Mouse (Mus musculus): ENCODE results near the gene Palld. TPM values are rescaled to one million over a fixed set of nuclear protein-coding genes. Genes with fewer than 3 reads are reported as not detected.

The Palld gene
- polyA plus RNA-seq, 1 experiment from 2014 or later: 17.3 TPM

DNA sequence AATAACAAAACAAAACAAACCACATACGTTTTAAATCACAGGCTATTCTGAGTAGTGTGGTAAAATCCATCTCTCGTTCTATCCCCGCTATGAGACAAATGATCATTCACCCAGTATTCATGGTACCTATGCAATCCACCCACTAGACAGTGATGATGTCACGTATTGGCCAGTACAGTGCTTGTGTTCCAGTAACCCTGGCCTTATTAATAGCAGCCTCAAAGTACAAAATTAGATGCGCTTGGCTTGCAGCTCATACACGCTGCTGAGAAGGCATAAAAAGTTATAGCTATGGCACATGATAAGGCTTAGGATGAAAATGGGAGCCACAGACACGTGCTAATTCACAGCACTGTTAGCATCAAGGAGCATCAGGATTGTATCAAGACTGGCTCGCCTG, 58.7 kb downstream of the Palld start:
- Histone ChIP-seq H3K27ac (ENCODE audit: low read depth, low read length) (no peak overlapping the region), H3K36me3 (ENCODE audit: control insufficient read depth, insufficient read depth, low read length) (no peaks in the 10 kb centered on the region), H3K9ac (ENCODE audit: low read depth, low read length) (no peak overlapping the region), H3K4me2 (ENCODE audit: low read length) (no peak overlapping the region), H3K9me3 (ENCODE audit: control insufficient read depth, low read length) (no peaks in the 10 kb centered on the region), H3K27me3 (replicated peaks; ENCODE audit: control insufficient read depth, insufficient read depth, low read length) (no peaks in the 10 kb centered on the region), H3K4me3 (ENCODE audit: low read length) (no peak overlapping the region), H3K4me1 (ENCODE audit: control insufficient read depth, insufficient read depth, low read depth, low read length) (no peaks in the 10 kb centered on the region)
- 83% methylated on average over 8 of the region's 8 CpGs for WGBS
- no peak for ATAC-seq

DNA sequence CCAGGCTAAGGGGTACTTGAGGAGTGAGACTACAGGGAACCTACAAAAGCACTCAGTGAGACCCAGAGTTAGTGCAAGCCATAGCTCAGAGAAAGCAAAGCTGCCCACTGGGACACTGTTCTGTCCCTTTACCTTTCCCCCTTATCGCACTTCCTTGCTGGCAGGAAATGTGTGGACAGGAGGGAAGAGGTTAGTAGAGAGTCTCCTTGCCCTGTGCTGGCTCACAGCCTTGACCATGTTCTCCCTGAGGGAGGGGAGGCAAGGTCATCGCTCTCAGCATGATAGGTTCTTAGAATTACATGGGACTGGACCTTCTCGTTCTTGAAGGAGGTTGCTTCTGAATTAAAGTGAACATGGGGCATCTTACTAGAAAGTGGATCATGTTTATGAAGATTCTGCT, 69.3 kb downstream of the Palld start:
- 90% methylated on average over 3 of the region's 3 CpGs for WGBS
- Histone ChIP-seq H3K4me2 (ENCODE audit: low read length) (no peak overlapping the region), H3K4me1 (ENCODE audit: control insufficient read depth, insufficient read depth, low read depth, low read length) (no peaks in the 10 kb centered on the region), H3K27me3 (replicated peaks; ENCODE audit: control insufficient read depth, insufficient read depth, low read length) (no peaks in the 10 kb centered on the region), H3K9me3 (ENCODE audit: control insufficient read depth, low read length) (no peaks in the 10 kb centered on the region), H3K9ac (ENCODE audit: low read depth, low read length) (no peak overlapping the region), H3K36me3 (ENCODE audit: control insufficient read depth, insufficient read depth, low read length) (no peaks in the 10 kb centered on the region), H3K27ac (ENCODE audit: low read depth, low read length) (no peak overlapping the region), H3K4me3 (ENCODE audit: low read length) (no peak overlapping the region)
- ATAC-seq: no peak

DNA sequence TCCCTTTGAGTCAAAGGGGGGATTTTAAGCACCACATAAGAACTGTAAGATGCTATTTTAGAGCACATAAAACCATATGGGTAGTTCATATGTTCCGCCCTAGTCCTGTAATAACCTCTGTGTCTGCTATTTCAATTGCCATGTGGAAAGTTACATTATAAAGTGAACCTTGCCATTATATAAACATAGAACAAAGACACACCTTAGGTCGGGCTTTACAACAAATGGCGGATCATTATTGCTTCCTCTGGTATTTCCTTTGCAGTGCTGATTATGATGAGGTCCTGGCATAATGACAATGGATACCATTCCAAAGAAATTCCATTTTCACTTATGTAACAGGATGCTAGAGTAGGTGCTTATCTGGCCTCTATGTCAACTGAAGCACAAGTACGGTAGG, 70.5 kb downstream of the Palld start:
- no peaks in the 10 kb centered on the region for H3K27me3 ChIP-seq (replicated peaks; ENCODE audit: control insufficient read depth, insufficient read depth, low read length)
- no peak overlapping the region for H3K4me2 ChIP-seq (ENCODE audit: low read length)
- no peaks in the 10 kb centered on the region for H3K36me3 ChIP-seq (ENCODE audit: control insufficient read depth, insufficient read depth, low read length)
- H3K4me3 ChIP-seq (ENCODE audit: low read length): no peak overlapping the region
- no peak for ATAC-seq
- no peaks in the 10 kb centered on the region for H3K4me1 ChIP-seq (ENCODE audit: control insufficient read depth, insufficient read depth, low read depth, low read length)
- H3K27ac ChIP-seq (ENCODE audit: low read depth, low read length): no peak overlapping the region
- no peak overlapping the region for H3K9ac ChIP-seq (ENCODE audit: low read depth, low read length)
- 82% methylated on average over 4 of the region's 4 CpGs for WGBS
- H3K9me3 ChIP-seq (ENCODE audit: control insufficient read depth, low read length): no peaks in the 10 kb centered on the region

DNA sequence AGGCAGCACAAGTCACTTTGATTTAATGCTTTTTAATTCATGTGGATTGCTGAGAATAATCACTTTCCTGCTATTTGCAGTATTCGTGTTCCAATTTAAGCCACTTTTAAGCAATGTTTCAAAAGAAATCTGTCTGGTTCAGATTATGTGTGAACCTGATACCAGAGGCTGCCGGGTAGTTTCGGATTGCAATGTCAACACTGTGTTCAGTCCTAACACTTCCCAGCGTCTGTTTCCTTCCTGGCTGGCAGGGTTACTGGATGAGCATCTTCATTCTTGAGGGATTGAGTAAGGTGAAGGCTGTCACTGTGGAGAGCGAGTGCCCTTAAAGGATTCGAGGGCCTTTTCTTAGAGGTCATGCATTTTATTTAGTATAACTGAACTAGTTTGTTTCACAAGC, 71.7 kb downstream of the Palld start:
- ATAC-seq: no peak
- no peaks in the 10 kb centered on the region for H3K9me3 ChIP-seq (ENCODE audit: control insufficient read depth, low read length)
- WGBS: 68% methylated on average over 6 of the region's 6 CpGs
- no peaks in the 10 kb centered on the region for H3K4me1 ChIP-seq (ENCODE audit: control insufficient read depth, insufficient read depth, low read depth, low read length)
- H3K4me2 ChIP-seq (ENCODE audit: low read length): no peak overlapping the region
- no peaks in the 10 kb centered on the region for H3K36me3 ChIP-seq (ENCODE audit: control insufficient read depth, insufficient read depth, low read length)
- no peak overlapping the region for H3K9ac ChIP-seq (ENCODE audit: low read depth, low read length)
- no peaks in the 10 kb centered on the region for H3K27me3 ChIP-seq (replicated peaks; ENCODE audit: control insufficient read depth, insufficient read depth, low read length)
- no peak overlapping the region for H3K4me3 ChIP-seq (ENCODE audit: low read length)
- no peak overlapping the region for H3K27ac ChIP-seq (ENCODE audit: low read depth, low read length)

DNA sequence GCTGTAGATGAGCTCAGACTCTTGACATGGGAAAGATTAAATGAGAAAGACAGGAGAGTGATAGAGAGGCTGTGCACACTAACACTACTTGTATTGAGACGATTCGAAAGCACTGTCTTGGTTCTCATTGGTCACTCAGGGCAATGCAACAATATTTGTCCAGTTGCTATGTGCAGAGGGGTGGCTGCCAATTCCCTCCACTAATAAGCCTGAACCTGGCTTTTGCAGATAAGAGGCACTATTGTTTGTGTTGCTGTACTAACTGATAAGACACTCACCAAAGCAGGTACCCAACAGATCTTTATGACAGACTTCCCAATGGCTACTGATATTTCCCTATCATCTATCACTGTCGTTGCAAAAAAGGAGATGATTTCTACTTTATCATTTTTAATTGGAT, 77.9 kb downstream of the Palld start:
- Histone ChIP-seq H3K4me2 (ENCODE audit: low read length) (no peak overlapping the region), H3K36me3 (ENCODE audit: control insufficient read depth, insufficient read depth, low read length) (no peaks in the 10 kb centered on the region), H3K27me3 (replicated peaks; ENCODE audit: control insufficient read depth, insufficient read depth, low read length) (no peaks in the 10 kb centered on the region), H3K4me3 (ENCODE audit: low read length) (no peak overlapping the region), H3K4me1 (ENCODE audit: control insufficient read depth, insufficient read depth, low read depth, low read length) (peaks cover 8% of the 10 kb centered on the region), H3K27ac (ENCODE audit: low read depth, low read length) (no peak overlapping the region), H3K9me3 (ENCODE audit: control insufficient read depth, low read length) (no peaks in the 10 kb centered on the region), H3K9ac (ENCODE audit: low read depth, low read length) (no peak overlapping the region)
- peak; percentile 9; the same call in 1 of the 2 replicates for ATAC-seq
- 83% methylated on average over 3 of the region's 3 CpGs for WGBS

DNA sequence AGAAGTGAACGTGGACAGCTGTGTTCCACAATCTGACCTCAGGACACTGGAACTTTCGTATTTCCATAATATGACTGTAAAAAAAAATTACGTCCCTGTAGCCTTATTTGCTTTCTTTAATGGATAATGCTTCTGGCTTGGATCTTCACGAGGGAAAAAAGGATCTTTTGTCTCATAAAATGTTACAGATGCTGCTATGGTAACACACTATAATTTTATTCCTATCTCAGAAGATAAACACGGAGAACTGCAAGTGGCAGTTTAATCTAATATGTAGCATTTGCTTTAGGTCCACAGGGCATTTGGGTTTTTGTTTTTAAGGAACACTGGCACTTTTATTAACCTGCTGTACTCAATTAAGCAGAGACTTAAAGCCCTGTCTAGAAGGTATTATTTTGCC, 79.3 kb downstream of the Palld start:
- peak; percentile 67 for ATAC-seq
- no peaks in the 10 kb centered on the region for H3K27me3 ChIP-seq (replicated peaks; ENCODE audit: control insufficient read depth, insufficient read depth, low read length)
- H3K9ac ChIP-seq (ENCODE audit: low read depth, low read length): no peak overlapping the region
- H3K27ac ChIP-seq (ENCODE audit: low read depth, low read length): no peak overlapping the region
- no peaks in the 10 kb centered on the region for H3K36me3 ChIP-seq (ENCODE audit: control insufficient read depth, insufficient read depth, low read length)
- peaks cover 8% of the 10 kb centered on the region for H3K4me1 ChIP-seq (ENCODE audit: control insufficient read depth, insufficient read depth, low read depth, low read length)
- H3K4me2 ChIP-seq (ENCODE audit: low read length): no peak overlapping the region
- H3K4me3 ChIP-seq (ENCODE audit: low read length): no peak overlapping the region
- 27% methylated on average over 5 of the region's 5 CpGs for WGBS
- H3K9me3 ChIP-seq (ENCODE audit: control insufficient read depth, low read length): no peaks in the 10 kb centered on the region

DNA sequence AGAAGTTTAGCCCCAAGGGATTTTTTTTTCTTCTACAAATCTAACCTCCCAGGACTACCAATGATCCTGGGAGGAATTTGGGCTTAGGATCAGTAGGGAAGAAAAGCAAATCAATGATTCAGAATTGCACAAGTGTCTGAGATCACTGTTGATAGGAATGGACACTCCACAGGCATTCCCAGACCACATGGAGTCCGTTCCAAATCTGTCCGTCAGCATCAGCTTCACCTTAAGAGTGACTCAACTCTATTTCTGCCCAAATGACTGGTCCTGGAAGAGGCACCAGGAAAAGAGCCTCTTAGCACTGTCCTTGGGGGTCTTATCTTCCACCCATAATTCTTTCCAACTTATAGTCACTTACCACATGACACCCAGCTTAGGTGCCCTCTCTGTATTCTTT, 98.7 kb downstream of the Palld start:
- 90% methylated on average over 2 of the region's 2 CpGs for WGBS
- Histone ChIP-seq H3K36me3 (ENCODE audit: control insufficient read depth, insufficient read depth, low read length) (no peaks in the 10 kb centered on the region), H3K9me3 (ENCODE audit: control insufficient read depth, low read length) (no peaks in the 10 kb centered on the region), H3K4me3 (ENCODE audit: low read length) (no peak overlapping the region), H3K4me1 (ENCODE audit: control insufficient read depth, insufficient read depth, low read depth, low read length) (no peaks in the 10 kb centered on the region), H3K9ac (ENCODE audit: low read depth, low read length) (no peak overlapping the region), H3K27ac (ENCODE audit: low read depth, low read length) (no peak overlapping the region), H3K27me3 (replicated peaks; ENCODE audit: control insufficient read depth, insufficient read depth, low read length) (no peaks in the 10 kb centered on the region), H3K4me2 (ENCODE audit: low read length) (no peak overlapping the region)
- ATAC-seq: no peak

DNA sequence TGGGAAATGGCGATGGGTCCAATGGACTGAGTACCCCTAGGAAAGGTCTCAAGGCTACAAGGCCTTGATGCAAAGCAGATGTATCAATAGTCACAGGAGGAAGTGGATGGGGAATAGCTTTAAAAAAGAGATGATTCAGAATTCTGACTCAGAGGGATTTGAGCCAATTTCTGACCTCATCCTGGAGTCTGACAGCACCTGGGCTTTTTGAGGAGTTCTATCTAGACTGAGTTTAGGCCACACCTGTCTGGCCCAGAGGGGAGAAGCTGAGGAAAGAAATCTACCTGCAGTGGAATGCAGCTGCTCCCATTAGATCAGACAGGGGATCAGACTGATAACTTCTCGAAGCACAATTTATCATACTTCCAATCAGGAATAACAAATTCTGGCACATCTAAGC, 99.7 kb downstream of the Palld start:
- no peak overlapping the region for H3K4me3 ChIP-seq (ENCODE audit: low read length)
- no peak for ATAC-seq
- H3K27ac ChIP-seq (ENCODE audit: low read depth, low read length): no peak overlapping the region
- H3K4me2 ChIP-seq (ENCODE audit: low read length): no peak overlapping the region
- H3K27me3 ChIP-seq (replicated peaks; ENCODE audit: control insufficient read depth, insufficient read depth, low read length): no peaks in the 10 kb centered on the region
- 88% methylated on average over 2 of the region's 2 CpGs for WGBS
- H3K36me3 ChIP-seq (ENCODE audit: control insufficient read depth, insufficient read depth, low read length): no peaks in the 10 kb centered on the region
- no peaks in the 10 kb centered on the region for H3K4me1 ChIP-seq (ENCODE audit: control insufficient read depth, insufficient read depth, low read depth, low read length)
- H3K9me3 ChIP-seq (ENCODE audit: control insufficient read depth, low read length): no peaks in the 10 kb centered on the region
- H3K9ac ChIP-seq (ENCODE audit: low read depth, low read length): no peak overlapping the region

DNA sequence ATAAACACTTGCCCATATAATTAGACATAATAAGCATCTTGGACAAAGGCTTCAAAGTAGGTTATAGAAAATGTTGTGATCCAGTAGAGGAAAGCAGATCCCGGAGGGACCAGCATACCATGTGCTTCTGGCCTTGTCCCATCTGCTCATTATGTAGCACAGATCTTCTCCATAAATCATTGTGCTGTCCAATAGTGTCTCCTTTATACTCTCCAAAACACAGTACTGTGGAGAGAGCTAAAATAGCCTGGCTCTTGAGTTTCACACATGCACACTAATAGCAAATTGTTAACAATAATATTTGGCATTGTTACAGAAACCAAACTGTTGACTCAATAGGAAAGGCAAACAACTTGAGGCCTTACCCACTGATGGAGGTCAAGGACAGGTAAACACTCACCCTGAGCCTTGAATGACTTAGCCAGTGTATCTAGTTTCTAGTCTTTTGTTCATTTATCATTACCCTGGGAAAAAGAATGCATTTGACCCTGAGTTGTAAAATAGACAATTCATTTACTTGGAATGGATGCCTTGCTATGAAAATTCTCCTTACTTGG, 105.0 kb downstream of the Palld start:
- Histone ChIP-seq H3K4me1 (ENCODE audit: control insufficient read depth, insufficient read depth, low read depth, low read length) (no peaks in the 10 kb centered on the region), H3K4me3 (ENCODE audit: low read length) (no peak overlapping the region), H3K9me3 (ENCODE audit: control insufficient read depth, low read length) (no peaks in the 10 kb centered on the region), H3K36me3 (ENCODE audit: control insufficient read depth, insufficient read depth, low read length) (no peaks in the 10 kb centered on the region), H3K4me2 (ENCODE audit: low read length) (no peak overlapping the region), H3K9ac (ENCODE audit: low read depth, low read length) (no peak overlapping the region), H3K27ac (ENCODE audit: low read depth, low read length) (no peak overlapping the region), H3K27me3 (replicated peaks; ENCODE audit: control insufficient read depth, insufficient read depth, low read length) (no peaks in the 10 kb centered on the region)
- 80% methylated on average over 1 of the region's 1 CpGs for WGBS
- ATAC-seq: no peak

DNA sequence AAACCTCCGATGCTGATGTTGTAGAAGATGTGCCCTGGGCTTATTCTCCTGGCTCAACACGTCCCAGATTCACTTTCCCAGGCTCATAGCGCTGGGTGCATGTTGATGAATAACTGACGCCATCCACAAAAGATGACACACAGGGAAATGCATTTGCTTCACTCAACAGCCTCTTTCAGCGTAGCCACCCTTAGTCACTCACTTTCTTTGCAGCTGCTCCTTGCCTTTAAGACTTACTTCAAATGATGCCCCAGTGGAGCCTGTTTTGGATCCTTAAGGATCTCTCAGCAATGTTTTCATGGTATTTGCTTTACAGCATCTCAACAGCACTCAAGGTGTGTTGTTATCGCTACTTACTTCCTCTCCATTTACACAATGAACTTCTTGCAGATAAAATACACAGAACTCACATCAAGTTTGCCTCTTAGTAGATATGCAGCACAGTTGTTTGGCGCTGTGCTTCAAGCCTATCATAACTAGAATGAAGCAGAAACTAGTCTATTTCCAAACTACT, 105.9 kb downstream of the Palld start:
- ATAC-seq: no peak
- 87% methylated on average over 7 of the region's 7 CpGs for WGBS

More for the DNA sequence above, 105.9 kb downstream of the Palld start:
- Histone ChIP-seq H3K4me2 (ENCODE audit: low read length) (no peak overlapping the region), H3K9me3 (ENCODE audit: control insufficient read depth, low read length) (no peaks in the 10 kb centered on the region), H3K4me1 (ENCODE audit: control insufficient read depth, insufficient read depth, low read depth, low read length) (no peaks in the 10 kb centered on the region), H3K27ac (ENCODE audit: low read depth, low read length) (no peak overlapping the region), H3K4me3 (ENCODE audit: low read length) (no peak overlapping the region), H3K9ac (ENCODE audit: low read depth, low read length) (no peak overlapping the region), H3K36me3 (ENCODE audit: control insufficient read depth, insufficient read depth, low read length) (no peaks in the 10 kb centered on the region), H3K27me3 (replicated peaks; ENCODE audit: control insufficient read depth, insufficient read depth, low read length) (no peaks in the 10 kb centered on the region)

All from hindbrain, embryonic 16.5 days (tissue).